Mouse (Mus musculus): ENCODE measurements around the gene Gm49336. TPM values are rescaled to one million over a fixed set of nuclear protein-coding genes. Genes with fewer than 3 reads are reported as not detected.

Gene Gm49336
- total and polyA plus RNA-seq, 3 experiments: 36.3 to 102 (median 54.3) TPM

DNA sequence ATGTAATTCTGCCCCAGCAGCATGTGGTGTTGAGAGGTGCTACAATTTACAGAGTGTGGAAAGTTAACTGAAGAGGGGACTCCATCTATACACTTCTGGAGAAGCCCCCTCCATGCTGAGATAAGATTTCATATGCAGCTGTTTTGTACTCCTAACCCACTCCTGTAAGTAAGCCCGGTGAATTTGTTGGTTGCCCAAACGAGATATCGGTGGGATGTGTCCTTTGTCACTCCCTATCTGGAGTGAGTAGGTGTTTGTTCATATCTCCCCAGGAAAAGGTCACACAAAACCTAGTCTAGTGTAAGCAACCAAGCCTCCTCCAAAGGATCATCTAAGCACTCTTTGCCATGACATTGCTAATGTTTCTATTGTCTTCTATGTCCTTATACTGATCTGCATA, 2.2 kb upstream of the Gm49336 start:
- Histone ChIP-seq H3K36me3 (replicated peaks in 1 of 2; ENCODE audit: control insufficient read depth in 1 of 2, insufficient read depth in 1 of 2, low read length in 1 of 2) (peaks cover 0 to 2% of the 10 kb centered on the region in 2 experiments), H3K4me1 (ENCODE audit: control insufficient read depth in 1 of 2, insufficient read depth in 2 of 2) (peaks cover 6 to 16% of the 10 kb centered on the region in 2 experiments; a peak in 3 of 4 replicates), H3K27ac (ENCODE audit: insufficient read depth, low read depth) (no peak overlapping the region), H3K4me2 (ENCODE audit: insufficient read depth, low read depth, poor library complexity, severe bottlenecking) (no peak overlapping the region), H3K9me3 (replicated peaks; ENCODE audit: low read length) (no peaks in the 10 kb centered on the region), H3K4me3 (replicated peaks in 1 of 3; ENCODE audit: low read depth in 2 of 3, low read length in 2 of 3, poor library complexity in 1 of 3) (no peak overlapping the region), H3K9ac (ENCODE audit: insufficient read depth, low read depth) (no peak overlapping the region), H3K27me3 (replicated peaks) (no peaks in the 10 kb centered on the region), H3K79me2 (replicated peaks; ENCODE audit: control insufficient read depth, extremely low read depth, insufficient read depth, poor library complexity, severe bottlenecking) (peaks cover 24% of the 10 kb centered on the region)
- in situ Hi-C loops (cut with MboI; ENCODE audit: low pct_ligation_motif_present, low pct_unique_long_range_greater_than_20kb, low sequenced_read_pairs) (loop anchor here (25.0 kb wide), 1 partner anchor 484 kb away; no protein-coding TSS in a partner anchor), dilution Hi-C loops (cut with MboI; ENCODE audit: extremely low pct_ligation_motif_present, extremely low pct_unique_long_range_greater_than_20kb, low sequenced_read_pairs) (no loop called here)
- DNase-seq (ENCODE audit: extremely low read depth): no peak
- TF ChIP-seq JUND (conservative IDR thresholded peaks at IDR 0.05; ENCODE audit: low read depth, low read length) (no peak), MXI1 (IDR thresholded peaks at IDR 0.05; ENCODE audit: low read depth, low read length) (no peak), POLR2A (IDR thresholded peaks at IDR 0.05; ENCODE audit: low read depth, low read length) (no peak), RAD21 (IDR thresholded peaks at IDR 0.05; ENCODE audit: low read depth, low read length) (no peak)

DNA sequence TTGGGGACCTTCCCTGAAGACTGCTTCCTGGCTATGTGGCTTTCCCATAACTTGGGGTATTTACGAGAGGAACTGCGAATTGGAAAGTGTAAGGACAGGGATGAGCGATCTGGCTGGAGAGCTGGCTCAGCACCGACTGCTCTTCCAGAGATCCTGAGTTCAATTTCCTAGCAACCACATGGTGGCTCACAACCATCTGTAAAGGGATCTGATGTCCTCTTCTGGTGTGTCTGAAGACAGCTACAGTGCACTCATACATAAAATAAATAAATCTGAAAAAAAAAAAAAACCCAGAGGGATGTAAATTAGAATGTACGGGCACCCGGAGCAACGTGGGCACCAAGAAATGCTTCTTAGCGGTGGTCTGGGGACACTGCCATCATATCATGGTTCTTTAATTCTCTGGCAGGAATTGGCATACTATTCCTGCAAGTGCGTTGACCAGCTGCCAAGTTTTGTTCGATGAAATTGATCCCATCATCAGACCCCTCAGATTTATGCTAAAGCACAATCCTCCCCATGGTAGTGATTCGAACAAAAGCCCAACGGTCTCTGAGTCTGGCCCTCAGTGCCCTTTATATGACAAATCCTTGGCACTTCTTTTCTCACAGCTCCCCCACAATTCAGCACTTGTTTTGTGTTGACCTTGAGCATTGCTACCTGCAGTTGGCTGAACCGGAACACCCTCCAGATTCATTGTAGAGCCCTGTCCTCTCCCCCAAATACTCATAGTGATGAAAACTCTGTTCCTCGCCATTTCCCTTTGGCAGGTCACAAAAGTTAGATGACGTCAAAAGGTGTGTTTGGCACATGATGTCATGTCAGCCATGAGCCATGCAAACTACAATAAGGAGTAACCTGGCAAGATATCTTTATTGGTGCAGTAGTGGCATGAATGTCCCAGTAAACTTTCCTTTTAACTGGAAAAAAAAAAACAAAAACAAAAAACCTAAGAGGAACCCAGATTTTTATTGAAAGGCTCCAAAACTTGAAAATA, 995 bp upstream of the Gm49336 start:
- H3K9ac ChIP-seq (ENCODE audit: insufficient read depth, low read depth): peak overlapping the region; percentile 94
- peaks cover 0 to 7% of the 10 kb centered on the region in 2 experiments for H3K36me3 ChIP-seq (replicated peaks in 1 of 2; ENCODE audit: control insufficient read depth in 1 of 2, insufficient read depth in 1 of 2, low read length in 1 of 2)
- no peaks in the 10 kb centered on the region for H3K9me3 ChIP-seq (replicated peaks; ENCODE audit: low read length)
- dilution Hi-C loops (cut with MboI; ENCODE audit: extremely low pct_ligation_motif_present, extremely low pct_unique_long_range_greater_than_20kb, low sequenced_read_pairs): no loop called here
- peaks cover 11 to 22% of the 10 kb centered on the region in 2 experiments for H3K4me1 ChIP-seq (ENCODE audit: control insufficient read depth in 1 of 2, insufficient read depth in 2 of 2)
- H3K27me3 ChIP-seq (replicated peaks): no peaks in the 10 kb centered on the region
- peak; percentile 56 for DNase-seq (ENCODE audit: extremely low read depth)
- H3K27ac ChIP-seq (ENCODE audit: insufficient read depth, low read depth): peak overlapping the region; percentile 82
- in situ Hi-C loops (cut with MboI; ENCODE audit: low pct_ligation_motif_present, low pct_unique_long_range_greater_than_20kb, low sequenced_read_pairs): loop anchor here (25.0 kb wide), 1 partner anchor 485 kb away; no protein-coding TSS in a partner anchor
- peaks cover 31% of the 10 kb centered on the region for H3K79me2 ChIP-seq (replicated peaks; ENCODE audit: control insufficient read depth, extremely low read depth, insufficient read depth, poor library complexity, severe bottlenecking)
- TF ChIP-seq MXI1 (IDR thresholded peaks at IDR 0.05; ENCODE audit: low read depth, low read length) (no peak), RAD21 (IDR thresholded peaks at IDR 0.05; ENCODE audit: low read depth, low read length) (no peak), JUN (IDR thresholded peaks at IDR 0.05; ENCODE audit: insufficient read depth, low read depth, low read length) (peak; percentile 82), IRF4 (IDR thresholded peaks at IDR 0.05; ENCODE audit: low read depth, low read length) (no peak; the same call in 1 of the 2 replicates), NRF1 (IDR thresholded peaks at IDR 0.05; ENCODE audit: low read depth, low read length) (no peak), TBP (conservative IDR thresholded peaks at IDR 0.05; ENCODE audit: low read depth, low read length) (no peak), POLR2AphosphoS2 (IDR thresholded peaks at IDR 0.05; ENCODE audit: low read depth, low read length) (no peak), POLR2A (IDR thresholded peaks at IDR 0.05; ENCODE audit: low read depth, low read length) (no peak), MAZ (IDR thresholded peaks at IDR 0.05; ENCODE audit: low read depth, low read length) (no peak), CHD2 (IDR thresholded peaks at IDR 0.05; ENCODE audit: low read length) (0 out of 2 replicates have a peak, but pooled peaks have one; percentile 28), MEF2A (IDR thresholded peaks at IDR 0.05; ENCODE audit: borderline replicate concordance, low read depth, low read length) (peak; percentile 92), CTCF (conservative IDR thresholded peaks at IDR 0.05 in 1 of 2, IDR thresholded peaks at IDR 0.05 in 1 of 2; ENCODE audit: low read depth in 2 of 2, low read length in 2 of 2) (0 out of 4 replicates have a peak, but pooled peaks of 1 of the 2 experiments have one; percentile 6), BHLHE40 (IDR thresholded peaks at IDR 0.05; ENCODE audit: low read depth, low read length) (peak; percentile 50), TCF12 (IDR thresholded peaks at IDR 0.05; ENCODE audit: low read depth, low read length) (no peak), ELF1 (IDR thresholded peaks at IDR 0.05; ENCODE audit: low read depth, low read length) (no peak), MYC (IDR thresholded peaks at IDR 0.05; ENCODE audit: low read depth, low read length) (no peak), GABPA (IDR thresholded peaks at IDR 0.05; ENCODE audit: insufficient replicate concordance, low read depth, low read length) (peak; percentile 60), MAX (IDR thresholded peaks at IDR 0.05; ENCODE audit: low read length) (peak; percentile 45; the same call in 1 of the 2 replicates), MAFK (IDR thresholded peaks at IDR 0.05; ENCODE audit: insufficient replicate concordance, low read length) (no peak), SIN3A (IDR thresholded peaks at IDR 0.05; ENCODE audit: low read length) (no peak), ETS1 (conservative IDR thresholded peaks at IDR 0.05; ENCODE audit: low read depth, low read length) (0 out of 2 replicates have a peak, but pooled peaks have one; percentile 19), JUND (conservative IDR thresholded peaks at IDR 0.05; ENCODE audit: low read depth, low read length) (0 out of 2 replicates have a peak, but pooled peaks have one; percentile 56)
- peak overlapping the region; percentile 98 to 99 (median 98) for H3K4me3 ChIP-seq (replicated peaks in 1 of 3; ENCODE audit: low read depth in 2 of 3, low read length in 2 of 3, poor library complexity in 1 of 3)
- H3K4me2 ChIP-seq (ENCODE audit: insufficient read depth, low read depth, poor library complexity, severe bottlenecking): peak overlapping the region; percentile 98
